Mouse (Mus musculus) MEL (cell line): ENCODE results near the gene Lims1. TPM values are rescaled to one million over a fixed set of nuclear protein-coding genes. Genes with fewer than 3 reads are reported as not detected.

ENCODE experiments used
- DNase-seq: peaks from one replicate; pipeline ENCODE4 v3.0.0; 2011; ENCODE audit warnings: low read depth, low spot score
- H3K27ac ChIP-seq: 2 replicates; pipeline ENCODE4 v1.5.1; 2012; ENCODE audit warnings: low read depth, mild to moderate bottlenecking, control low read depth, low read length, moderate library complexity; ENCODE audit not compliant: control insufficient read depth
- H3K27me3 ChIP-seq, 2 experiments: fragments of 150-350 bp in 1 of 2; sonication (generic) in 1 of 2; 2 replicates each; pipeline ENCODE4 v1.6.1; 2012; ENCODE audit warnings: low read length in 2 of 2, mild to moderate bottlenecking in 2 of 2, improper control_type of control experiment in 1 of 2, moderate library complexity in 1 of 2; ENCODE audit not compliant: insufficient read depth in 2 of 2, control insufficient read depth in 1 of 2
- H3K36me3 ChIP-seq, 2 experiments: 2 replicates each; pipeline ENCODE4 v1.6.1; 2012 to 2014; ENCODE audit warnings: low read length in 2 of 2, improper control_type of control experiment in 1 of 2, inconsistent platforms in 1 of 2, mild to moderate bottlenecking in 1 of 2; ENCODE audit not compliant: insufficient read depth in 2 of 2, control insufficient read depth in 1 of 2
- H3K4me1 ChIP-seq, 2 experiments: fragments of 150-350 bp in 1 of 2; sonication (generic) in 1 of 2; 2 replicates each; pipeline ENCODE4 v1.6.1; 2012; ENCODE audit warnings: low read length in 2 of 2, improper control_type of control experiment in 1 of 2, mild to moderate bottlenecking in 1 of 2; ENCODE audit not compliant: insufficient read depth in 2 of 2, control insufficient read depth in 1 of 2
- H3K4me3 ChIP-seq, 2 experiments: fragments of 150-350 bp in 1 of 2; sonication (generic) in 1 of 2; 2 replicates each; pipeline ENCODE4 v1.5.1; 2012; ENCODE audit warnings: low read depth in 2 of 2, low read length in 2 of 2, mild to moderate bottlenecking in 2 of 2, moderate library complexity in 2 of 2, control low read depth in 1 of 2, improper control_type of control experiment in 1 of 2; ENCODE audit not compliant: control insufficient read depth in 1 of 2, insufficient read depth in 1 of 2
- H3K79me2 ChIP-seq: 2 replicates; pipeline ENCODE4 v1.6.1; 2012; ENCODE audit warnings: mild to moderate bottlenecking, low read length, moderate library complexity; ENCODE audit not compliant: control insufficient read depth, poor library complexity, insufficient read depth
- H3K9ac ChIP-seq: 2 replicates; pipeline ENCODE4 v1.6.1; 2012; ENCODE audit warnings: low read depth, mild to moderate bottlenecking, control low read depth, low read length, moderate library complexity; ENCODE audit not compliant: control insufficient read depth, poor library complexity, severe bottlenecking
- H3K9me3 ChIP-seq: fragments of 150-350 bp; sonication (generic); replicated peaks from 2 replicates; pipeline ENCODE4 v1.6.1; 2012; ENCODE audit warnings: mild to moderate bottlenecking, low read length, improper control_type of control experiment, moderate library complexity; ENCODE audit not compliant: insufficient read depth
- BHLHE40 ChIP-seq: IDR thresholded peaks from 2 replicates; pipeline ENCODE4 v1.6.1; 2012; ENCODE audit warnings: low read depth, mild to moderate bottlenecking, inconsistent platforms, low read length, improper control_type of control experiment, borderline replicate concordance
- CHD2 ChIP-seq: IDR thresholded peaks from 2 replicates; pipeline ENCODE4 v1.6.1; 2011; ENCODE audit warnings: low read length, improper control_type of control experiment
- CTCF ChIP-seq, 3 experiments: IDR thresholded peaks in 2 of 3; conservative IDR thresholded peaks in 1 of 3; 2 replicates each; pipeline ENCODE4 v1.5.1; 2011 to 2012; ENCODE audit warnings: low read length in 3 of 3, low read depth in 2 of 3, mild to moderate bottlenecking in 2 of 3, improper control_type of control experiment in 1 of 3, inconsistent platforms in 1 of 3, mixed read lengths in 1 of 3, moderate library complexity in 1 of 3; ENCODE audit not compliant: control insufficient read depth in 1 of 3, insufficient read depth in 1 of 3, poor library complexity in 1 of 3, severe bottlenecking in 1 of 3
- ETS1 ChIP-seq: IDR thresholded peaks from 2 replicates; pipeline ENCODE4 v1.6.1; 2012; ENCODE audit warnings: low read depth, mild to moderate bottlenecking, inconsistent platforms, low read length, improper control_type of control experiment, moderate library complexity
- GABPA ChIP-seq: IDR thresholded peaks from 2 replicates; pipeline ENCODE4 v1.6.1; 2012; ENCODE audit warnings: low read depth, mild to moderate bottlenecking, inconsistent platforms, low read length, improper control_type of control experiment, moderate library complexity
- GATA1 ChIP-seq: IDR thresholded peaks from 2 replicates; pipeline ENCODE4 v1.6.1; 2011; ENCODE audit warnings: low read depth, low read length, improper control_type of control experiment
- HCFC1 ChIP-seq: IDR thresholded peaks from 2 replicates; pipeline ENCODE4 v1.6.1; 2012; ENCODE audit warnings: low read depth, mild to moderate bottlenecking, inconsistent platforms, low read length, improper control_type of control experiment, moderate library complexity
- JUND ChIP-seq: IDR thresholded peaks from 2 replicates; pipeline ENCODE4 v1.6.1; 2011; ENCODE audit warnings: low read depth, mild to moderate bottlenecking, improper control_type of control experiment, low read length
- KAT2A ChIP-seq: conservative IDR thresholded peaks from 2 replicates; pipeline ENCODE4 v1.6.1; 2012; ENCODE audit warnings: low read depth, low read length, improper control_type of control experiment, inconsistent platforms
- MAX ChIP-seq: IDR thresholded peaks from 2 replicates; pipeline ENCODE4 v1.6.1; 2011; ENCODE audit warnings: low read length, improper control_type of control experiment
- MEF2A ChIP-seq: IDR thresholded peaks from 2 replicates; pipeline ENCODE4 v1.6.1; 2014; ENCODE audit warnings: low read depth, mild to moderate bottlenecking, inconsistent platforms, low read length, improper control_type of control experiment; ENCODE audit not compliant: poor library complexity, insufficient replicate concordance, severe bottlenecking; ENCODE audit errors: extremely low read depth
- MXI1 ChIP-seq: IDR thresholded peaks from 2 replicates; pipeline ENCODE4 v1.6.1; 2011; ENCODE audit warnings: mild to moderate bottlenecking, low read depth, low read length, improper control_type of control experiment
- MYB ChIP-seq: IDR thresholded peaks from 2 replicates; pipeline ENCODE4 v1.6.1; 2011; ENCODE audit warnings: mild to moderate bottlenecking, low read depth, low read length, improper control_type of control experiment
- MYC ChIP-seq: IDR thresholded peaks from 2 replicates; pipeline ENCODE4 v1.6.1; 2011; ENCODE audit warnings: low read depth, mild to moderate bottlenecking, low read length, improper control_type of control experiment, moderate library complexity
- NELFE ChIP-seq: IDR thresholded peaks from 2 replicates; pipeline ENCODE4 v1.6.1; 2011; ENCODE audit warnings: low read depth, low read length, improper control_type of control experiment
- NRF1 ChIP-seq: IDR thresholded peaks from 2 replicates; pipeline ENCODE4 v1.6.1; 2014; ENCODE audit warnings: low read depth, mild to moderate bottlenecking, inconsistent platforms, low read length, improper control_type of control experiment, moderate library complexity; ENCODE audit not compliant: poor library complexity, insufficient read depth, severe bottlenecking
- POLR2A ChIP-seq, 2 experiments: IDR thresholded peaks; 2 replicates each; pipeline ENCODE4 v1.6.1; 2011 to 2012; ENCODE audit warnings: low read length in 2 of 2, mild to moderate bottlenecking in 2 of 2, control low read depth in 1 of 2, improper control_type of control experiment in 1 of 2, low read depth in 1 of 2, moderate library complexity in 1 of 2; ENCODE audit not compliant: control insufficient read depth in 1 of 2, insufficient read depth in 1 of 2, poor library complexity in 1 of 2
- POLR2AphosphoS2 ChIP-seq: IDR thresholded peaks from 2 replicates; pipeline ENCODE4 v1.6.1; 2011; ENCODE audit warnings: low read length, improper control_type of control experiment
- POLR2AphosphoS5 ChIP-seq: IDR thresholded peaks from 2 replicates; pipeline ENCODE4 v1.6.1; 2012; ENCODE audit warnings: low read depth, borderline replicate concordance, mild to moderate bottlenecking, inconsistent platforms, low read length, moderate library complexity, mixed read lengths
- RAD21 ChIP-seq: IDR thresholded peaks from 2 replicates; pipeline ENCODE4 v1.6.1; 2011; ENCODE audit warnings: mild to moderate bottlenecking, low read depth, low read length, improper control_type of control experiment
- SIN3A ChIP-seq: IDR thresholded peaks from 2 replicates; pipeline ENCODE4 v1.6.1; 2012; ENCODE audit warnings: low read length, improper control_type of control experiment, inconsistent platforms
- SMC3 ChIP-seq: IDR thresholded peaks from 2 replicates; pipeline ENCODE4 v1.6.1; 2011; ENCODE audit warnings: low read depth, low read length, improper control_type of control experiment
- TBP ChIP-seq: IDR thresholded peaks from 2 replicates; pipeline ENCODE4 v1.8.0; 2011; ENCODE audit warnings: low read depth, low read length, improper control_type of control experiment
- TCF12 ChIP-seq: IDR thresholded peaks from 2 replicates; pipeline ENCODE4 v1.6.1; 2014; ENCODE audit warnings: low read depth, mild to moderate bottlenecking, inconsistent platforms, low read length, improper control_type of control experiment, moderate library complexity
- UBTF ChIP-seq: IDR thresholded peaks from 2 replicates; pipeline ENCODE4 v1.6.1; 2012; ENCODE audit warnings: low read depth, mild to moderate bottlenecking, inconsistent platforms, low read length, improper control_type of control experiment, moderate library complexity, borderline replicate concordance; ENCODE audit not compliant: insufficient read depth
- USF1 ChIP-seq: IDR thresholded peaks from 2 replicates; pipeline ENCODE4 v1.6.1; 2014; ENCODE audit warnings: low read depth, mild to moderate bottlenecking, inconsistent platforms, low read length, improper control_type of control experiment, moderate library complexity
- USF2 ChIP-seq, 2 experiments: IDR thresholded peaks; 2 replicates each; pipeline ENCODE4 v1.6.1; 2011 to 2012; ENCODE audit warnings: improper control_type of control experiment in 2 of 2, low read length in 2 of 2, borderline replicate concordance in 1 of 2, inconsistent platforms in 1 of 2, low read depth in 1 of 2, mild to moderate bottlenecking in 1 of 2; ENCODE audit not compliant: insufficient read depth in 1 of 2
- ZC3H11A ChIP-seq: IDR thresholded peaks from 2 replicates; pipeline ENCODE4 v1.6.1; 2012; ENCODE audit warnings: low read depth, mild to moderate bottlenecking, inconsistent platforms, low read length, improper control_type of control experiment
- ZKSCAN1 ChIP-seq: IDR thresholded peaks from 2 replicates; pipeline ENCODE4 v1.6.1; 2012; ENCODE audit warnings: low read depth, mild to moderate bottlenecking, inconsistent platforms, low read length, improper control_type of control experiment, moderate library complexity
- ZMIZ1 ChIP-seq: IDR thresholded peaks from 2 replicates; pipeline ENCODE4 v1.6.1; 2012; ENCODE audit warnings: low read depth, mild to moderate bottlenecking, inconsistent platforms, low read length, improper control_type of control experiment, moderate library complexity
- ZNF384 ChIP-seq: IDR thresholded peaks from 2 replicates; pipeline ENCODE4 v1.6.1; 2012; ENCODE audit warnings: low read depth, mild to moderate bottlenecking, inconsistent platforms, low read length, improper control_type of control experiment
- polyA plus RNA-seq, 2 experiments: library from polyadenylated mRNA; stranded (reverse) in 1 of 2; unstranded in 1 of 2; fragments of >175 nt in 1 of 2; fragments of >200 nt in 1 of 2; gene quantifications; 2 replicates each; pipeline versions ENCODE4 v1.2.1 to v1.2.4; 2012; ENCODE audit warnings: low replicate concordance in 2 of 2, low read depth in 1 of 2; ENCODE audit not compliant: insufficient read length in 2 of 2, insufficient read depth in 1 of 2, missing spikeins in 1 of 2
- total RNA-seq: library from RNA; depleted of rRNA; stranded (reverse); fragments of 300-350 nt; gene quantifications from 2 replicates; pipeline ENCODE4 v1.2.3, GENCODE M21; 2012

The Lims1 gene
- total and polyA plus RNA-seq, 3 experiments: 24.9 to 28.5 TPM; not detected in 1

DNA sequence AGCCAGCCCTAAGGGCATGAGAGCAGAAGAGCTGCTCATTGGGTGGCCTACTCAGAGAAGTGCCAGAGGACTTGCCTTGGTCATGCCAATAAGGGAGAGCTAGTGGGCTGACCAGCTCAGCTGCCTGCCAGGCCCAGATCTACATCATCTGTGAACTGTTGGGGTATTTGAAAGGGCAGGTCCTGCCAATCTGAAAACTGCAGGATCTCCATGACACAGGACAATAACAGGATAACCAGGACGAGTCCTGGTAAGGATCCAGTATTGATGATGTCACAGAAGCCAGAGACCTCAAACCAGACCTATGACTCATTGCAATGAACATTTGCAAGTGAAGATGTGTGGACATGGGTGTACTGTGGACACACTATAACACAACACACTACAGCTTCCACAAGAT is 12.5 kb upstream of the Lims1 start:
- TF ChIP-seq CTCF (IDR thresholded peaks at IDR 0.05 in 2 of 3, conservative IDR thresholded peaks at IDR 0.05 in 1 of 3; ENCODE audit: control insufficient read depth in 1 of 3, insufficient read depth in 1 of 3, low read depth in 2 of 3, low read length in 3 of 3, poor library complexity in 1 of 3, severe bottlenecking in 1 of 3): no peak
- no peak for TF ChIP-seq POLR2AphosphoS5
- no peak for TF ChIP-seq ZNF384
- no peak for TF ChIP-seq MXI1
- no peak for TF ChIP-seq JUND
- TF ChIP-seq GATA1: no peak
- no peak for TF ChIP-seq TCF12
- no peak for TF ChIP-seq GABPA
- no peak for TF ChIP-seq ZMIZ1
- TF ChIP-seq BHLHE40: no peak
- TF ChIP-seq RAD21: no peak
- no peak for TF ChIP-seq SIN3A
- no peak for TF ChIP-seq MEF2A
- TF ChIP-seq NELFE: no peak
- no peak for TF ChIP-seq SMC3
- no peak for TF ChIP-seq USF2 (IDR thresholded peaks at IDR 0.05; ENCODE audit: borderline replicate concordance in 1 of 2, insufficient read depth in 1 of 2, low read depth in 1 of 2, low read length in 2 of 2)
- TF ChIP-seq HCFC1: no peak
- TF ChIP-seq USF1: no peak
- no peak for TF ChIP-seq MYC
- no peak for TF ChIP-seq NRF1
- Histone ChIP-seq H3K4me3 (no peak overlapping the region), H3K36me3 (no peaks in the 10 kb centered on the region), H3K27me3 (no peaks in the 10 kb centered on the region), H3K27ac (no peak overlapping the region), H3K4me1 (no peaks in the 10 kb centered on the region), H3K79me2 (no peaks in the 10 kb centered on the region), H3K9ac (no peak overlapping the region), H3K9me3 (no peaks in the 10 kb centered on the region)
- DNase-seq: no peak

DNA sequence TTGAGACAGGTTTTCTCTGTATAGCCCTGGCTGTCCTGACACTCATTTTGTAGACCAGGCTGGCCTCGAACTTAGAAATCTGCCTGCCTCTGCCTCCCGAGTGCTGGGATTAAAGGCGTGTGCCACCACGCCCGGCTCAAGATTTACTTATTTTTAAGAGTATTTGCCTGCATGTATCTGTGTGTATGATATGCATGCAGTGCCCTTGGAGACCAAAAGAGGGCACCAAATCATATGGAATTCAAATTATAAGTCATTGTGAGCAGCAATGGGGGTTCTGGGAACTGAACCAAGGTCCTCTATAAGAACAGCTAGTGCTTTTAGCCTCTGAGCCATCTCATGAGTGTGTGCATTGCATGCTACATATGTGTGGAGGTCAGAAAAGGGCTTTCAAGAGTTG is 10.4 kb upstream of the Lims1 start:
- no peak overlapping the region for H3K9ac ChIP-seq
- H3K79me2 ChIP-seq: no peaks in the 10 kb centered on the region
- DNase-seq: peak; percentile 44
- no peaks in the 10 kb centered on the region for H3K9me3 ChIP-seq
- H3K4me3 ChIP-seq: no peak overlapping the region
- no peaks in the 10 kb centered on the region for H3K36me3 ChIP-seq
- H3K4me1 ChIP-seq: no peaks in the 10 kb centered on the region
- no peaks in the 10 kb centered on the region for H3K27me3 ChIP-seq
- no peak overlapping the region for H3K27ac ChIP-seq
- no peak for TF ChIP-seq MAX
- no peak for TF ChIP-seq CHD2
- peak; percentile 40 for TF ChIP-seq SMC3
- TF ChIP-seq ETS1: no peak
- no peak for TF ChIP-seq TCF12
- TF ChIP-seq POLR2AphosphoS2: no peak
- TF ChIP-seq GABPA: no peak
- no peak for TF ChIP-seq MXI1
- no peak for TF ChIP-seq SIN3A
- TF ChIP-seq POLR2A (IDR thresholded peaks at IDR 0.05; ENCODE audit: control insufficient read depth in 1 of 2, insufficient read depth in 1 of 2, low read depth in 1 of 2, low read length in 2 of 2, poor library complexity in 1 of 2): no peak
- TF ChIP-seq ZC3H11A: peak; percentile 36; the same call in 1 of the 2 replicates
- TF ChIP-seq UBTF: no peak
- no peak for TF ChIP-seq JUND
- TF ChIP-seq RAD21: peak; percentile 66
- TF ChIP-seq TBP: peak; percentile 62; the same call in 1 of the 2 replicates
- TF ChIP-seq MEF2A: no peak
- no peak for TF ChIP-seq BHLHE40
- no peak for TF ChIP-seq MYB
- TF ChIP-seq ZKSCAN1: no peak
- TF ChIP-seq USF1: no peak
- no peak for TF ChIP-seq KAT2A
